Mouse (Mus musculus) kidney, adult 2 months (tissue): ENCODE results near the gene Arhgdib. TPM values are rescaled to one million over a fixed set of nuclear protein-coding genes. Genes with fewer than 3 reads are reported as not detected.

ENCODE experiments used
- DNase-seq: peaks from one replicate; pipeline ENCODE4 v3.0.0; 2021
- H3K27ac ChIP-seq: fragments of 200-500 bp; 2 replicates; pipeline ENCODE4 v1.5.1; 2012; ENCODE audit warnings: low read depth, low read length, control low read depth, inconsistent platforms; ENCODE audit not compliant: insufficient read depth
- H3K27me3 ChIP-seq: fragments of 200-500 bp; replicated peaks from 2 replicates; pipeline ENCODE4 v1.6.1; 2012; ENCODE audit warnings: mild to moderate bottlenecking, moderate library complexity, low read length, inconsistent platforms; ENCODE audit not compliant: control insufficient read depth, insufficient read depth
- H3K36me3 ChIP-seq: fragments of 200-500 bp; 2 replicates; pipeline ENCODE4 v1.6.1; 2012; ENCODE audit warnings: mild to moderate bottlenecking, moderate library complexity, low read length, inconsistent platforms; ENCODE audit not compliant: control insufficient read depth, insufficient read depth
- H3K4me1 ChIP-seq: fragments of 200-500 bp; 2 replicates; pipeline ENCODE4 v1.6.1; 2011; ENCODE audit warnings: low read length; ENCODE audit not compliant: control insufficient read depth, insufficient read depth
- H3K4me3 ChIP-seq: fragments of 200-500 bp; 2 replicates; pipeline ENCODE4 v1.5.1; 2011; ENCODE audit warnings: mild to moderate bottlenecking, low read depth, low read length, control low read depth; ENCODE audit not compliant: insufficient read depth
- CTCF ChIP-seq: fragments of 200-500 bp; conservative IDR thresholded peaks from 2 replicates; pipeline ENCODE4 v1.5.1; 2011; ENCODE audit warnings: low read depth, mild to moderate bottlenecking, control low read depth, low read length, moderate library complexity, mixed read lengths; ENCODE audit not compliant: insufficient read depth, insufficient read length
- POLR2A ChIP-seq: fragments of 200-500 bp; IDR thresholded peaks from one replicate; pipeline ENCODE4 v1.6.1; 2011; ENCODE audit warnings: low read depth, low read length, control low read depth
- WGBS: fragments of 180-500 bp; shearing (Covaris S2); methylation state at CpG from one replicate; pipeline ENCODE4 v1.1.7; 2018; 5-methylcytosine and 5-hydroxymethylcytosine counted together
- polyA plus RNA-seq: library from polyadenylated mRNA; depleted of rRNA; stranded (reverse); fragments of >200 nt; gene quantifications from 2 replicates; pipeline ENCODE4 v1.2.3, GENCODE M21; 2012

Arhgdib gene
- polyA plus RNA-seq, 1 experiment, result 77.4 TPM

GRCm38 (mm10) chr6:136964609-136965510 lies 23.2 kb upstream of the Arhgdib start:
- Histone ChIP-seq H3K4me3 (no peak overlapping the region), H3K27me3 (no peaks in the 10 kb centered on the region), H3K27ac (no peak overlapping the region), H3K36me3 (no peaks in the 10 kb centered on the region), H3K4me1 (no peaks in the 10 kb centered on the region)
- WGBS, result 68% methylated on average over 13 of the region's 13 CpGs
- no peak for DNase-seq
- TF ChIP-seq POLR2A (no peak), CTCF (no peak)

GRCm38 (mm10) chr6:136962957-136963356 lies 21.3 kb upstream of the Arhgdib start:
- Histone ChIP-seq H3K4me3 (no peak overlapping the region), H3K27me3 (no peaks in the 10 kb centered on the region), H3K27ac (no peak overlapping the region), H3K4me1 (no peaks in the 10 kb centered on the region), H3K36me3 (no peaks in the 10 kb centered on the region)
- DNase-seq, result no peak
- WGBS, result 58% methylated on average over 11 of the region's 11 CpGs
- TF ChIP-seq POLR2A, result no peak
- TF ChIP-seq CTCF, result no peak

- Histone ChIP-seq H3K4me3 (no peak overlapping the region), H3K36me3 (no peaks in the 10 kb centered on the region), H3K27ac (no peak overlapping the region), H3K27me3 (no peaks in the 10 kb centered on the region), H3K4me1 (no peaks in the 10 kb centered on the region)
- no peak for TF ChIP-seq CTCF
- TF ChIP-seq POLR2A, result no peak
- DNase-seq, result no peak
- 67% methylated on average over 11 of the region's 11 CpGs for WGBS
These were observed 17.4 kb upstream of the Arhgdib start for GRCm38 (mm10) chr6:136959131-136959530.

- Histone ChIP-seq H3K27me3 (no peaks in the 10 kb centered on the region), H3K4me1 (no peaks in the 10 kb centered on the region), H3K4me3 (no peak overlapping the region), H3K36me3 (no peaks in the 10 kb centered on the region), H3K27ac (no peak overlapping the region)
- TF ChIP-seq CTCF (no peak), POLR2A (no peak)
- 14% methylated on average over 7 of the region's 7 CpGs for WGBS
- DNase-seq, result no peak
These were observed 15.4 kb upstream of the Arhgdib start for GRCm38 (mm10) chr6:136957062-136957461.

GRCm38 (mm10) chr6:136955240-136955639 lies 13.5 kb upstream of the Arhgdib start:
- H3K4me3 ChIP-seq, result no peak overlapping the region
- no peaks in the 10 kb centered on the region for H3K27me3 ChIP-seq
- no peak for TF ChIP-seq CTCF
- no peak for TF ChIP-seq POLR2A
- WGBS, result 73% methylated on average over 3 of the region's 3 CpGs
- DNase-seq, result no peak
- no peak overlapping the region for H3K27ac ChIP-seq
- no peaks in the 10 kb centered on the region for H3K36me3 ChIP-seq
- no peaks in the 10 kb centered on the region for H3K4me1 ChIP-seq

- Histone ChIP-seq H3K4me1 (no peaks in the 10 kb centered on the region), H3K27ac (no peak overlapping the region), H3K36me3 (no peaks in the 10 kb centered on the region), H3K4me3 (no peak overlapping the region), H3K27me3 (no peaks in the 10 kb centered on the region)
- DNase-seq, result no peak
- WGBS, result 80% methylated on average over 8 of the region's 8 CpGs
- TF ChIP-seq CTCF, result no peak
- TF ChIP-seq POLR2A, result no peak
These were observed 13.0 kb upstream of the Arhgdib start for GRCm38 (mm10) chr6:136954715-136955114.

- TF ChIP-seq CTCF (no peak), POLR2A (no peak)
- Histone ChIP-seq H3K36me3 (no peaks in the 10 kb centered on the region), H3K27ac (no peak overlapping the region), H3K4me3 (no peak overlapping the region), H3K4me1 (no peaks in the 10 kb centered on the region), H3K27me3 (no peaks in the 10 kb centered on the region)
- WGBS, result 61% methylated on average over 6 of the region's 6 CpGs
- DNase-seq, result no peak
These were observed 12.5 kb upstream of the Arhgdib start for GRCm38 (mm10) chr6:136954192-136954591.

GRCm38 (mm10) chr6:136952930-136953329 lies 11.2 kb upstream of the Arhgdib start:
- no peak for TF ChIP-seq POLR2A
- no peak for TF ChIP-seq CTCF
- DNase-seq, result no peak
- Histone ChIP-seq H3K27ac (no peak overlapping the region), H3K36me3 (no peaks in the 10 kb centered on the region), H3K4me1 (no peaks in the 10 kb centered on the region), H3K27me3 (no peaks in the 10 kb centered on the region), H3K4me3 (no peak overlapping the region)
- 90% methylated on average over 9 of the region's 9 CpGs for WGBS
